Mouse (Mus musculus): Measurements from ENCODE around the gene Trim60.

GRCm38 (mm10) chr8:65033056-65033455 lies 14.7 kb upstream of the Trim60 start:
- TF ChIP-seq CTCF (IDR thresholded peaks at IDR 0.05; ENCODE audit: extremely low read depth, insufficient read depth, insufficient read length, insufficient replicate concordance): no peak
- TF ChIP-seq POLR2A (IDR thresholded peaks at IDR 0.05; ENCODE audit: low read depth, low read length): no peak
